Mouse (Mus musculus) neutrophil, adult 5-6 weeks (primary cell): ENCODE results near the gene Smyd3. TPM values are rescaled to one million over a fixed set of nuclear protein-coding genes. Genes with fewer than 3 reads are reported as not detected.

Source experiments
- ATAC-seq: fragments of 151-379, 151-347 bp; 2 replicates; pipeline ENCODE4 v1.8.0; 2017; ENCODE audit warnings: mild to moderate bottlenecking, moderate TSS enrichment; ENCODE audit not compliant: insufficient number of reproducible peaks, poor library complexity, low FRiP score, severe bottlenecking; ENCODE audit errors: extremely low read depth
- total RNA-seq: library from RNA; stranded (forward); fragments of 200-1000 nt; gene quantifications from 2 replicates; pipeline ENCODE4 v1.2.3, GENCODE M21; 2017

Gene Smyd3
- total RNA-seq, 1 experiment from 2014 or later: 24.8 TPM

GRCm38 (mm10) chr1:179474776-179475175 lies 43.1 kb downstream of the Smyd3 start:
- ATAC-seq: no peak

- ATAC-seq: no peak
Measured at GRCm38 (mm10) chr1:179473920-179474643, 43.8 kb downstream of the Smyd3 start.

- ATAC-seq: no peak
Measured at GRCm38 (mm10) chr1:179467970-179468369, 49.9 kb downstream of the Smyd3 start.

GRCm38 (mm10) chr1:179462376-179462775 lies 55.5 kb downstream of the Smyd3 start:
- no peak for ATAC-seq

- no peak for ATAC-seq
Measured at GRCm38 (mm10) chr1:179461019-179461814, 56.6 kb downstream of the Smyd3 start.

- no peak for ATAC-seq
Measured at GRCm38 (mm10) chr1:179458987-179459368, 58.9 kb downstream of the Smyd3 start.

- ATAC-seq: no peak
Measured at GRCm38 (mm10) chr1:179458236-179458986, 59.4 kb downstream of the Smyd3 start.

GRCm38 (mm10) chr1:179454600-179454999 lies 63.2 kb downstream of the Smyd3 start:
- no peak for ATAC-seq

GRCm38 (mm10) chr1:179451211-179451610 lies 66.6 kb downstream of the Smyd3 start:
- peak; percentile 87 for ATAC-seq

- ATAC-seq: no peak
Measured at GRCm38 (mm10) chr1:179446845-179447212, 71.0 kb downstream of the Smyd3 start.

- ATAC-seq: no peak
Measured at GRCm38 (mm10) chr1:179446127-179446844, 71.6 kb downstream of the Smyd3 start.

- no peak for ATAC-seq
Measured at GRCm38 (mm10) chr1:179443835-179444234, 74.0 kb downstream of the Smyd3 start.

- no peak for ATAC-seq
Measured at GRCm38 (mm10) chr1:179443423-179443822, 74.4 kb downstream of the Smyd3 start.

- no peak for ATAC-seq
Measured at GRCm38 (mm10) chr1:179436596-179436995, 81.2 kb downstream of the Smyd3 start.

GRCm38 (mm10) chr1:179434443-179435260 lies 83.2 kb downstream of the Smyd3 start:
- ATAC-seq: peak; percentile 92

GRCm38 (mm10) chr1:179433828-179434227 lies 84.0 kb downstream of the Smyd3 start:
- ATAC-seq: peak; percentile 51

- ATAC-seq: no peak
Measured at GRCm38 (mm10) chr1:179433355-179433754, 84.5 kb downstream of the Smyd3 start.

- ATAC-seq: no peak
Measured at GRCm38 (mm10) chr1:179430077-179430476, 87.8 kb downstream of the Smyd3 start.
